Mouse (Mus musculus): ENCODE measurements at regions not wholly inside any gene's neighbourhood (a gene's known extent, or its start where the extent isn't known, plus 50 kb on each side); places are given as distances from the start of the nearest gene placed in this dataset.

DNA sequence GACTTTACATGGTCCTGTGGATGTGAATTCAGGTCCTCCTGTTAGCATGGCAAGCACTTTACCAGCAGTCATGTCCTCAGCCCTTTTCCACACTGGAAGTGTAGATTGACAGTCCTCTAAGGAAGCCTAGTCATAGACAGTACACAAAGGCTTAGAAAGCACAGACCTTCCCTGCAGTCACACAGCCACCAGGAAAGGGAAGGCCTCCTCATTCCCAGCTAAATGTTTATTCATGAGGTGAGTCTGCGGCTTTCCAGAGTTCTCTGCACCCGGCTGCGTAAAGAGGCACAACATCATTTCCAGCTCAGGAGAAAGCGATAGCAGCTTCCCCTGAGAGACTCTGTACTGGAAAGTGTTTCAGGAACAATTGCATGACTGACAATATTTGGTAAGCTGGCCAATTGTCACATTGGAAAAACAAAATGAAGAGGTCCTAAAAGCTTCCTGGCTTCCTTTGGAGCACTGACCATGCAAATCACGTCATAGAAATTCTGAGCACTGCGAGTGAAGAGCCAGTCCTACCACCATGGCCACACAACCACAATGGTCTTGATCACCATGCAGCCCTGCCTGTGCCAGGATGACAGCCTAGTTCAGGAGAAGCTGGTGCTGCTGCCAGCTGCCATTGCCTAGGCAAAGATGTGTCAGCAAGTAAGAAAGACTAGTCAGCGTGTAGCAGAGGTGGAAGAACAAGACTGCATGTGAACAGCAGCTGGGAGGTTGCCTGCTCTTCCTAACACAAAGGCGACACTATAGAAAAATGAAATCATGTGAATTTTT lies 252.2 kb upstream of the Tbl1xr1 start:
- H3K4me1 ChIP-seq (ENCODE audit: control insufficient read depth in 1 of 2, insufficient read depth in 2 of 2): peaks cover 5 to 11% of the 10 kb centered on the region in 2 experiments
- H3K4me3 ChIP-seq (replicated peaks in 1 of 3; ENCODE audit: low read depth in 2 of 3, low read length in 2 of 3, poor library complexity in 1 of 3): no peak overlapping the region
- TF ChIP-seq USF1 (IDR thresholded peaks at IDR 0.05; ENCODE audit: low read depth, low read length) (no peak), RCOR1 (conservative IDR thresholded peaks at IDR 0.05; ENCODE audit: low read depth, low read length) (no peak), PAX5 (IDR thresholded peaks at IDR 0.05; ENCODE audit: low read length) (no peak), ZC3H11A (IDR thresholded peaks at IDR 0.05; ENCODE audit: low read depth, low read length) (no peak), ZKSCAN1 (IDR thresholded peaks at IDR 0.05; ENCODE audit: borderline replicate concordance, low read depth, low read length) (no peak), CHD2 (IDR thresholded peaks at IDR 0.05; ENCODE audit: low read length) (no peak), POLR2A (IDR thresholded peaks at IDR 0.05; ENCODE audit: low read depth, low read length) (no peak), RAD21 (IDR thresholded peaks at IDR 0.05; ENCODE audit: low read depth, low read length) (no peak), SIN3A (IDR thresholded peaks at IDR 0.05; ENCODE audit: low read length) (no peak)
- in situ Hi-C loops (cut with MboI; ENCODE audit: low pct_ligation_motif_present, low pct_unique_long_range_greater_than_20kb, low sequenced_read_pairs): no loop called here
- no peaks in the 10 kb centered on the region for H3K36me3 ChIP-seq (replicated peaks in 1 of 2; ENCODE audit: control insufficient read depth in 1 of 2, insufficient read depth in 1 of 2, low read length in 1 of 2)
- H3K27ac ChIP-seq (ENCODE audit: insufficient read depth, low read depth): no peak overlapping the region
- no peak for DNase-seq (ENCODE audit: extremely low read depth)
- no peak overlapping the region for H3K9ac ChIP-seq (ENCODE audit: insufficient read depth, low read depth)
- H3K79me2 ChIP-seq (replicated peaks; ENCODE audit: control insufficient read depth, extremely low read depth, insufficient read depth, poor library complexity, severe bottlenecking): no peaks in the 10 kb centered on the region
- H3K4me2 ChIP-seq (ENCODE audit: insufficient read depth, low read depth, poor library complexity, severe bottlenecking): no peak overlapping the region
- no peaks in the 10 kb centered on the region for H3K27me3 ChIP-seq (replicated peaks)
- no peaks in the 10 kb centered on the region for H3K9me3 ChIP-seq (replicated peaks; ENCODE audit: low read length)
- dilution Hi-C loops (cut with MboI; ENCODE audit: extremely low pct_ligation_motif_present, extremely low pct_unique_long_range_greater_than_20kb, low sequenced_read_pairs): no loop called here

DNA sequence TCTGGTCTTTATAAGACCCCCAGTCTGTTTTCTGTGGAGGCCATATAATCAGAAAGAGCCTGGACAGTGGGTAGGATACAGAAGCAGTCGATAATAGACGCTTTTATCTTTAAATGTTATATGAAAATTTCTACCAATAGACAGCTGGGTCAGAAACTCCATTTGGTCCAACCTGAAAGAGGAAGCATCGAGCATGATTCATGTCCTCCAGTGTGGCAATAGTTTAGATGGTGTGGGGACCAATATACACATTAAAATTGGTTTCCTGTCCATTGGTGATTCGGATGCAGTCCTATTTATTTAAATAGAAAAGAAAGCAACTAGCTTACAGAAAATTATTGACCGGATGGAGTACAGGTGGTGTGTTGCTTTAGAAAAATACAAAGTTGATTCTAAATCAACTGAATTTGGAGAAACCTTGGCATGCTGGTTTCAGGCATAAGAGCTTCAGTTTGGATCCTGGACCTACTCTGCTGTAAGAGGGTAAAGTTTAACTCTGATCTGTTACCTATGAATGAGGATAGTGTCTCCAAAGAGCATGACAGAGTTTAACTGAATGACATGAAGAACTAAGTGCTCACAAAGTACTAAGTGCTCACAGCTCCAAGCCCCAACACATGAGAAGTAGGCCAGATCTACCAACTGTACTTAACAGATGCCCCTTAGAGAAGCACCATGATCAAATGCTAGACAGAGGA lies 251.4 kb upstream of the Tbl1xr1 start:
- H3K27me3 ChIP-seq (replicated peaks): no peaks in the 10 kb centered on the region
- in situ Hi-C loops (cut with MboI; ENCODE audit: low pct_ligation_motif_present, low pct_unique_long_range_greater_than_20kb, low sequenced_read_pairs): no loop called here
- no peaks in the 10 kb centered on the region for H3K36me3 ChIP-seq (replicated peaks in 1 of 2; ENCODE audit: control insufficient read depth in 1 of 2, insufficient read depth in 1 of 2, low read length in 1 of 2)
- no peak overlapping the region for H3K4me2 ChIP-seq (ENCODE audit: insufficient read depth, low read depth, poor library complexity, severe bottlenecking)
- peaks cover 5 to 11% of the 10 kb centered on the region in 2 experiments for H3K4me1 ChIP-seq (ENCODE audit: control insufficient read depth in 1 of 2, insufficient read depth in 2 of 2)
- DNase-seq (ENCODE audit: extremely low read depth): no peak
- no peaks in the 10 kb centered on the region for H3K79me2 ChIP-seq (replicated peaks; ENCODE audit: control insufficient read depth, extremely low read depth, insufficient read depth, poor library complexity, severe bottlenecking)
- H3K27ac ChIP-seq (ENCODE audit: insufficient read depth, low read depth): no peak overlapping the region
- no peak overlapping the region for H3K9ac ChIP-seq (ENCODE audit: insufficient read depth, low read depth)
- H3K9me3 ChIP-seq (replicated peaks; ENCODE audit: low read length): no peaks in the 10 kb centered on the region
- dilution Hi-C loops (cut with MboI; ENCODE audit: extremely low pct_ligation_motif_present, extremely low pct_unique_long_range_greater_than_20kb, low sequenced_read_pairs): no loop called here
- TF ChIP-seq GABPA (IDR thresholded peaks at IDR 0.05; ENCODE audit: insufficient replicate concordance, low read depth, low read length) (no peak), JUND (conservative IDR thresholded peaks at IDR 0.05; ENCODE audit: low read depth, low read length) (no peak), MAFK (IDR thresholded peaks at IDR 0.05; ENCODE audit: insufficient replicate concordance, low read length) (no peak), RCOR1 (conservative IDR thresholded peaks at IDR 0.05; ENCODE audit: low read depth, low read length) (no peak), NELFE (IDR thresholded peaks at IDR 0.05; ENCODE audit: low read depth, low read length) (no peak), CHD2 (IDR thresholded peaks at IDR 0.05; ENCODE audit: low read length) (no peak), ZNF384 (IDR thresholded peaks at IDR 0.05; ENCODE audit: low read depth, low read length) (no peak), SMC3 (IDR thresholded peaks at IDR 0.05; ENCODE audit: low read depth, low read length) (no peak), MAZ (IDR thresholded peaks at IDR 0.05; ENCODE audit: low read depth, low read length) (no peak), ZMIZ1 (IDR thresholded peaks at IDR 0.05; ENCODE audit: low read depth, low read length) (no peak), MEF2A (IDR thresholded peaks at IDR 0.05; ENCODE audit: borderline replicate concordance, low read depth, low read length) (no peak), ZC3H11A (IDR thresholded peaks at IDR 0.05; ENCODE audit: low read depth, low read length) (no peak), E2F4 (IDR thresholded peaks at IDR 0.05; ENCODE audit: insufficient replicate concordance, low read depth, low read length) (no peak), POLR2AphosphoS2 (IDR thresholded peaks at IDR 0.05; ENCODE audit: low read depth, low read length) (no peak), PAX5 (IDR thresholded peaks at IDR 0.05; ENCODE audit: low read length) (no peak), MAX (IDR thresholded peaks at IDR 0.05; ENCODE audit: low read length) (no peak)
- no peak overlapping the region for H3K4me3 ChIP-seq (replicated peaks in 1 of 3; ENCODE audit: low read depth in 2 of 3, low read length in 2 of 3, poor library complexity in 1 of 3)

All from CH12.LX (cell line).